ENCODE assay signal across 23 mouse cellular contexts in the genomic region with DNA sequence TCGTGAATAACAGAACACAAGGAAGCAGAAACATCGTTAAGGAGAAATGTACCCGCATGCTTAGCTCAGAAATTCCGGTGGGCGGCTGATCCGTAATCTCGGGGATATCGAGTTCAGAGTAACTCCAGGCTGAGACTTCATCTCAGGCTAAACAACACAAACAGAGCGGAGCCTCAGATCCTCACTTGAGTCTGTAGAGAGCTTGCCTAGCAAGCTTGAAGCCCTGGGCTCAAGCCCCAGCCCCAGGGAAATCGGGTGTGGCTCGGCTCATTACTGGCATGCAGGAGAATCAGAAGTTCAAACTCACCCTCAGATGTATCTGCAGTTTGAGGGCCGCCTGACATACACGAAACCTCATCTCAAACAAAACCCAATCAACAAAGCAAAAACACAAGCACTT. TPM values are rescaled to one million over a fixed set of nuclear protein-coding genes. Genes with fewer than 3 reads are reported as not detected.
DNase-seq lines count a peak whose midpoint lies in the region; ATAC-seq and TF ChIP-seq lines count a peak whose summit lies in the region.
"Had no signal": no experiment of that assay in that cellular context is flagged by ENCODE, and none has a peak within 500 bp of the region (broad histone marks: within the 10 kb centered on the region; RNA-seq: fewer than 3 reads in every experiment).

No protein-coding gene starts in this region.

- peaks cover 30% of the 10 kb centered on the region for H3K4me1 ChIP-seq in hindbrain, embryonic 10.5 days (replicated peaks)
- peaks cover 5% of the 10 kb centered on the region; the same call in 1 of the 2 replicates for H3K4me1 ChIP-seq in hindbrain, embryonic 11.5 days (replicated peaks; ENCODE audit: control insufficient read depth, insufficient read depth, low read length)
- H3K4me1 ChIP-seq in ES-Bruce4 (ENCODE audit: control insufficient read depth, insufficient read depth, low read length): peaks cover 9% of the 10 kb centered on the region
- H3K4me1 ChIP-seq in bone marrow macrophage, adult 2 months (ENCODE audit: control insufficient read depth, insufficient read depth, low read length): peaks cover 42% of the 10 kb centered on the region
- peaks cover 18% of the 10 kb centered on the region; the same call in 1 of the 2 replicates for H3K4me1 ChIP-seq in stomach, embryonic 16.5 days (ENCODE audit: control insufficient read depth, insufficient read depth, low read length)
- H3K4me1 ChIP-seq: limb, embryonic 13.5 days had no signal

- no peak overlapping the region for H3K4me3 ChIP-seq in hindbrain, embryonic 10.5 days
- no peak overlapping the region for H3K4me3 ChIP-seq in hindbrain, embryonic 11.5 days (ENCODE audit: low read depth, low read length)
- H3K4me3 ChIP-seq in ES-Bruce4 (ENCODE audit: low read depth, low read length): peak overlapping the region; percentile 41
- H3K4me3 ChIP-seq in bone marrow macrophage, adult 2 months (ENCODE audit: insufficient read depth, low read length): no peak overlapping the region
- H3K4me3 ChIP-seq in stomach, embryonic 16.5 days (replicated peaks; ENCODE audit: low read length): no peak overlapping the region
- H3K4me3 ChIP-seq in left cerebral cortex, adult 2 months: no peak overlapping the region
- H3K4me3 ChIP-seq: gastrocnemius, adult 2 months; intestine, embryonic 15.5 days; limb, embryonic 13.5 days; midbrain, embryonic 13.5 days; neural tube, embryonic 12.5 days had no signal

- intact Hi-C loops in left cerebral cortex, adult 2 months (cut with DNase I): no loop called here

- no peaks in the 10 kb centered on the region for H3K9me3 ChIP-seq in hindbrain, embryonic 10.5 days
- H3K9me3 ChIP-seq in hindbrain, embryonic 11.5 days (ENCODE audit: control insufficient read depth, low read length): no peaks in the 10 kb centered on the region
- no peaks in the 10 kb centered on the region for H3K9me3 ChIP-seq in ES-Bruce4 (replicated peaks; ENCODE audit: control insufficient read depth, insufficient read depth, low read length, poor library complexity, severe bottlenecking)
- no peaks in the 10 kb centered on the region for H3K9me3 ChIP-seq in stomach, embryonic 16.5 days (replicated peaks; ENCODE audit: control insufficient read depth, low read length)
- H3K9me3 ChIP-seq: intestine, embryonic 15.5 days; limb, embryonic 13.5 days; midbrain, embryonic 13.5 days; neural tube, embryonic 12.5 days had no signal

- no peak overlapping the region for H3K9ac ChIP-seq in hindbrain, embryonic 11.5 days (ENCODE audit: low read depth, low read length)
- peak overlapping the region; percentile 34 for H3K9ac ChIP-seq in ES-Bruce4 (ENCODE audit: low read depth, poor library complexity, severe bottlenecking)
- H3K9ac ChIP-seq in stomach, embryonic 16.5 days (ENCODE audit: low read length): no peak overlapping the region
- H3K9ac ChIP-seq: intestine, embryonic 15.5 days; limb, embryonic 13.5 days; midbrain, embryonic 13.5 days; neural tube, embryonic 12.5 days had no signal

- no peak overlapping the region for H3K4me2 ChIP-seq in hindbrain, embryonic 11.5 days (replicated peaks; ENCODE audit: low read depth, low read length)
- no peak overlapping the region for H3K4me2 ChIP-seq in stomach, embryonic 16.5 days (ENCODE audit: low read depth, low read length)
- H3K4me2 ChIP-seq: intestine, embryonic 15.5 days; limb, embryonic 13.5 days; midbrain, embryonic 13.5 days; neural tube, embryonic 12.5 days had no signal

- TF ChIP-seq POLR2A in ES-Bruce4 (IDR thresholded peaks at IDR 0.05; ENCODE audit: insufficient read depth, low read length): no peak
- no peak for TF ChIP-seq POLR2A in bone marrow macrophage, adult 2 months (IDR thresholded peaks at IDR 0.05; ENCODE audit: borderline replicate concordance, low read depth, low read length)

- no peak for TF ChIP-seq CTCF in ES-Bruce4 (IDR thresholded peaks at IDR 0.05; ENCODE audit: low read depth, low read length)
- no peak for TF ChIP-seq CTCF in bone marrow macrophage, adult 2 months (IDR thresholded peaks at IDR 0.05; ENCODE audit: low read depth, low read length)
- no peak for TF ChIP-seq CTCF in left cerebral cortex, adult 2 months (IDR thresholded peaks at IDR 0.05)

- peak overlapping the region; percentile 84 for H3K27ac ChIP-seq in hindbrain, embryonic 10.5 days
- no peak overlapping the region for H3K27ac ChIP-seq in hindbrain, embryonic 11.5 days (ENCODE audit: low read depth, low read length)
- H3K27ac ChIP-seq in ES-Bruce4 (ENCODE audit: insufficient read depth, low read length): peak overlapping the region; percentile 99
- H3K27ac ChIP-seq in bone marrow macrophage, adult 2 months (ENCODE audit: insufficient read depth, low read depth, low read length): peak overlapping the region; percentile 93
- H3K27ac ChIP-seq in stomach, embryonic 16.5 days (ENCODE audit: low read length): peak overlapping the region; percentile 57; the same call in 1 of the 2 replicates
- no peak overlapping the region for H3K27ac ChIP-seq in left cerebral cortex, adult 2 months
- H3K27ac ChIP-seq: intestine, embryonic 15.5 days; limb, embryonic 13.5 days; midbrain, embryonic 13.5 days; neural tube, embryonic 12.5 days had no signal

- H3K36me3 ChIP-seq in hindbrain, embryonic 10.5 days: no peaks in the 10 kb centered on the region
- no peaks in the 10 kb centered on the region for H3K36me3 ChIP-seq in hindbrain, embryonic 11.5 days (ENCODE audit: control insufficient read depth, insufficient read depth, low read length)
- no peaks in the 10 kb centered on the region for H3K36me3 ChIP-seq in ES-Bruce4 (ENCODE audit: control insufficient read depth, insufficient read depth, low read length, poor library complexity, severe bottlenecking)
- H3K36me3 ChIP-seq in stomach, embryonic 16.5 days (ENCODE audit: control insufficient read depth, insufficient read depth, low read length): no peaks in the 10 kb centered on the region
- H3K36me3 ChIP-seq: intestine, embryonic 15.5 days; limb, embryonic 13.5 days; midbrain, embryonic 13.5 days; neural tube, embryonic 12.5 days had no signal

- no peaks in the 10 kb centered on the region for H3K27me3 ChIP-seq in hindbrain, embryonic 10.5 days (ENCODE audit: insufficient read depth, poor library complexity, severe bottlenecking)
- H3K27me3 ChIP-seq in hindbrain, embryonic 11.5 days (ENCODE audit: control insufficient read depth, insufficient read depth, low read length): no peaks in the 10 kb centered on the region
- H3K27me3 ChIP-seq in ES-Bruce4 (ENCODE audit: control insufficient read depth, insufficient read depth, low read length, poor library complexity, severe bottlenecking): no peaks in the 10 kb centered on the region
- H3K27me3 ChIP-seq in stomach, embryonic 16.5 days (ENCODE audit: control insufficient read depth, insufficient read depth, low read length): no peaks in the 10 kb centered on the region
- H3K27me3 ChIP-seq: intestine, embryonic 15.5 days; limb, embryonic 13.5 days; midbrain, embryonic 13.5 days; neural tube, embryonic 12.5 days had no signal

- ATAC-seq in hindbrain, embryonic 11.5 days (ENCODE audit: low FRiP score): no peak
- no peak for ATAC-seq in stomach, embryonic 16.5 days (ENCODE audit: insufficient read depth, low FRiP score)
- ATAC-seq: CD4-positive, CD25-positive, alpha-beta regulatory T cell, adult 4 months; hindbrain, embryonic 16.5 days; midbrain, embryonic 13.5 days had no signal

- DNase-seq in hindbrain, embryonic 10.5 days (ENCODE audit: low spot score): no peak
- DNase-seq in hindbrain, embryonic 11.5 days (ENCODE audit: low spot score): no peak
- no peak for DNase-seq in left cerebral cortex, adult 2 months (ENCODE audit: extremely low spot score in 1 of 2, low spot score in 2 of 2)
- DNase-seq in right cerebral cortex, postnatal 14 days: no peak
- DNase-seq: adrenal gland, postnatal 14 days; cerebellum, postnatal 10 days; gastrocnemius, adult 2 months; heart, postnatal 4 days; kidney, adult 9 months; kidney, postnatal 14 days; lung, postnatal 10 days; right cerebral cortex, postnatal 25 days; thymus, adult 18-20 months; thymus, postnatal 4 days had no signal

- no peak for TF ChIP-seq EP300 in ES-Bruce4 (IDR thresholded peaks at IDR 0.05; ENCODE audit: insufficient read depth, low read depth, low read length)

- WGBS in hindbrain, embryonic 10.5 days: 92% methylated on average over 13 of the region's 13 CpGs
- WGBS in hindbrain, embryonic 11.5 days: 87% methylated on average over 13 of the region's 13 CpGs
- 77% methylated on average over 13 of the region's 13 CpGs for WGBS in stomach, embryonic 16.5 days

RNA-seq across cellular contexts. Expression of a gene that starts 22.5 kb away (rescaled TPM):
- 14.6 and 16.6 TPM in 2 replicates for polyA plus RNA-seq in hindbrain, embryonic 10.5 days (2016; fragmentation: Nextera tagmentation; extraction: Ambion mirVana)
- 16.7 and 17.1 TPM in 2 replicates for polyA plus RNA-seq in hindbrain, embryonic 11.5 days (2014; fragmentation: Nextera tagmentation; extraction: Ambion mirVana)
- polyA plus RNA-seq in ES-Bruce4 (2011; ENCODE audit: insufficient read depth, insufficient read length, low read depth, missing spikeins): 118 and 124 TPM in 2 replicates
- polyA plus RNA-seq in bone marrow macrophage, adult 2 months (2012; ENCODE audit: insufficient read depth, insufficient read length, missing spikeins): 118 and 119 TPM in 2 replicates
- 15.7 and 15.9 TPM in 2 replicates for polyA plus RNA-seq in stomach, embryonic 16.5 days (2015; fragmentation: Nextera tagmentation; extraction: Ambion mirVana)
- 10 to 100 TPM; 32.5 to 37.9 TPM for total RNA-seq in left cerebral cortex, adult 2 months (2021)

Comparison
In these comparisons a context has a peak if more than half of its experiments do, and no peak if none do; other contexts are left out.
1. H3K27ac ChIP-seq: peak in hindbrain, embryonic 10.5 days (single experiment), ES-Bruce4 (single experiment), bone marrow macrophage, adult 2 months (single experiment) and stomach, embryonic 16.5 days (single experiment); none in hindbrain, embryonic 11.5 days (single experiment) and left cerebral cortex, adult 2 months (single experiment).